Mouse (Mus musculus) CH12.LX (cell line): ENCODE data around the gene Mybl2. TPM values are rescaled to one million over a fixed set of nuclear protein-coding genes. Genes with fewer than 3 reads are reported as not detected.

Experiments used
- DNase-seq: peaks from one replicate; pipeline ENCODE4 v3.0.0-alpha.2; 2013; ENCODE audit errors: extremely low read depth
- H3K27ac ChIP-seq: 2 replicates; pipeline ENCODE4 v1.5.1; 2012; ENCODE audit warnings: low read depth, mild to moderate bottlenecking, control low read depth, moderate library complexity; ENCODE audit not compliant: insufficient read depth
- H3K27me3 ChIP-seq: replicated peaks from 2 replicates; pipeline ENCODE3; 2012; ENCODE audit warnings: inconsistent platforms
- H3K36me3 ChIP-seq, 2 experiments: replicated peaks in 1 of 2; 2 replicates each; pipeline versions ENCODE3 to v1.6.1; 2012; ENCODE audit warnings: inconsistent platforms in 1 of 2, low read length in 1 of 2, mild to moderate bottlenecking in 1 of 2, mixed read lengths in 1 of 2, moderate library complexity in 1 of 2; ENCODE audit not compliant: control insufficient read depth in 1 of 2, insufficient read depth in 1 of 2
- H3K4me1 ChIP-seq, 2 experiments: 2 replicates each; pipeline ENCODE4 v1.6.1; 2012; ENCODE audit warnings: inconsistent platforms in 1 of 2, moderate library complexity in 1 of 2; ENCODE audit not compliant: insufficient read depth in 2 of 2, control insufficient read depth in 1 of 2
- H3K4me2 ChIP-seq: 2 replicates; pipeline ENCODE4 v1.6.1; 2012; ENCODE audit warnings: low read depth, mild to moderate bottlenecking, control low read depth; ENCODE audit not compliant: poor library complexity, insufficient read depth, severe bottlenecking
- H3K4me3 ChIP-seq, 3 experiments: fragments of 150-350 bp in 1 of 3; sonication (generic) in 1 of 3; replicated peaks in 1 of 3; 2 replicates each; pipeline versions ENCODE3 to v1.5.1; 2011 to 2012; ENCODE audit warnings: low read depth in 2 of 3, low read length in 2 of 3, mild to moderate bottlenecking in 2 of 3, moderate library complexity in 2 of 3, control low read depth in 1 of 3, improper control_type of control experiment in 1 of 3, inconsistent platforms in 1 of 3, mixed read lengths in 1 of 3; ENCODE audit not compliant: poor library complexity in 1 of 3
- H3K79me2 ChIP-seq: replicated peaks from 2 replicates; pipeline ENCODE4 v1.6.1; 2012; ENCODE audit warnings: mild to moderate bottlenecking, moderate library complexity; ENCODE audit not compliant: control insufficient read depth, poor library complexity, insufficient read depth, severe bottlenecking; ENCODE audit errors: extremely low read depth
- H3K9ac ChIP-seq: 2 replicates; pipeline ENCODE4 v1.6.1; 2012; ENCODE audit warnings: low read depth, mild to moderate bottlenecking, control low read depth, moderate library complexity; ENCODE audit not compliant: insufficient read depth
- H3K9me3 ChIP-seq: replicated peaks from 2 replicates; pipeline ENCODE3; 2012; ENCODE audit warnings: low read length, inconsistent platforms, mixed read lengths
- BHLHE40 ChIP-seq: IDR thresholded peaks from 2 replicates; pipeline ENCODE4 v1.6.1; 2011; ENCODE audit warnings: mild to moderate bottlenecking, low read depth, low read length, improper control_type of control experiment
- CHD2 ChIP-seq: IDR thresholded peaks from 2 replicates; pipeline ENCODE4 v1.6.1; 2011; ENCODE audit warnings: low read length, improper control_type of control experiment
- CTCF ChIP-seq, 2 experiments: IDR thresholded peaks in 1 of 2; conservative IDR thresholded peaks in 1 of 2; 2 replicates each; pipeline ENCODE4 v1.5.1; 2011 to 2012; ENCODE audit warnings: low read depth in 2 of 2, low read length in 2 of 2, improper control_type of control experiment in 1 of 2, inconsistent platforms in 1 of 2, mild to moderate bottlenecking in 1 of 2, moderate library complexity in 1 of 2
- ETS1 ChIP-seq: conservative IDR thresholded peaks from 2 replicates; pipeline ENCODE4 v1.6.1; 2012; ENCODE audit warnings: low read depth, mild to moderate bottlenecking, inconsistent platforms, low read length, improper control_type of control experiment, moderate library complexity
- HCFC1 ChIP-seq: IDR thresholded peaks from 2 replicates; pipeline ENCODE4 v1.6.1; 2012; ENCODE audit warnings: low read depth, mild to moderate bottlenecking, inconsistent platforms, low read length, improper control_type of control experiment
- KAT2A ChIP-seq: IDR thresholded peaks from 2 replicates; pipeline ENCODE4 v1.6.1; 2012; ENCODE audit warnings: low read length, improper control_type of control experiment, inconsistent platforms; ENCODE audit not compliant: insufficient replicate concordance
- MAX ChIP-seq: IDR thresholded peaks from 2 replicates; pipeline ENCODE4 v1.6.1; 2011; ENCODE audit warnings: low read length, improper control_type of control experiment
- MYC ChIP-seq: IDR thresholded peaks from 2 replicates; pipeline ENCODE4 v1.6.1; 2011; ENCODE audit warnings: low read depth, mild to moderate bottlenecking, improper control_type of control experiment, low read length
- NRF1 ChIP-seq: IDR thresholded peaks from 2 replicates; pipeline ENCODE4 v1.6.1; 2014; ENCODE audit warnings: low read depth, mild to moderate bottlenecking, inconsistent platforms, low read length, improper control_type of control experiment, moderate library complexity
- POLR2A ChIP-seq: IDR thresholded peaks from 2 replicates; pipeline ENCODE4 v1.6.1; 2011; ENCODE audit warnings: low read depth, mild to moderate bottlenecking, improper control_type of control experiment, low read length
- RAD21 ChIP-seq: IDR thresholded peaks from 2 replicates; pipeline ENCODE4 v1.6.1; 2011; ENCODE audit warnings: low read depth, mild to moderate bottlenecking, low read length, improper control_type of control experiment, moderate library complexity
- SMC3 ChIP-seq: IDR thresholded peaks from 2 replicates; pipeline ENCODE4 v1.6.1; 2011; ENCODE audit warnings: low read depth, low read length, improper control_type of control experiment
- TBP ChIP-seq: conservative IDR thresholded peaks from 2 replicates; pipeline ENCODE4 v1.6.1; 2011; ENCODE audit warnings: low read depth, low read length, improper control_type of control experiment
- ZNF384 ChIP-seq: IDR thresholded peaks from 2 replicates; pipeline ENCODE4 v1.6.1; 2012; ENCODE audit warnings: low read depth, low read length, improper control_type of control experiment, inconsistent platforms
- dilution Hi-C: fragments of 300-500 bp; cut with MboI; formaldehyde crosslinking; loops from 2 replicates; pipeline ENCODE4 v1.14.3; 2020; ENCODE audit warnings: low sequenced_read_pairs; ENCODE audit not compliant: extremely low pct_unique_long_range_greater_than_20kb, extremely low pct_ligation_motif_present
- in situ Hi-C: fragments of 300-500 bp; cut with MboI; formaldehyde crosslinking; loops from 3 replicates; pipeline ENCODE4 v1.14.3; 2019; ENCODE audit warnings: low sequenced_read_pairs, low pct_ligation_motif_present, low pct_unique_long_range_greater_than_20kb, mixed read lengths
- polyA plus RNA-seq: library from polyadenylated mRNA; unstranded; fragments of >175 nt; gene quantifications from 2 replicates; pipeline ENCODE4 v1.2.1, GENCODE M21; 2012; ENCODE audit warnings: low read depth; ENCODE audit not compliant: insufficient read length
- total RNA-seq, 2 experiments: library from RNA; depleted of rRNA; stranded (reverse); fragments of 300-350 nt in 1 of 2; fragments of >200 nt in 1 of 2; gene quantifications; 2 replicates each; pipeline ENCODE4 v1.2.3; 2012 to 2014

Gene Mybl2
- total and polyA plus RNA-seq, 3 experiments: 36.0 to 131 (median 38.4) TPM

GRCm38 (mm10) chr2:163039940-163040339 lies 14.5 kb upstream of the Mybl2 start:
- no peaks in the 10 kb centered on the region for H3K79me2 ChIP-seq
- H3K9me3 ChIP-seq: no peaks in the 10 kb centered on the region
- H3K36me3 ChIP-seq: peaks cover 76 to 90% of the 10 kb centered on the region in 2 experiments
- dilution Hi-C loops: no loop called here
- no peaks in the 10 kb centered on the region for H3K27me3 ChIP-seq
- no peaks in the 10 kb centered on the region for H3K4me1 ChIP-seq
- TF ChIP-seq HCFC1: no peak
- TF ChIP-seq BHLHE40: no peak
- no peak for TF ChIP-seq ZNF384
- no peak for TF ChIP-seq KAT2A
- TF ChIP-seq, all 38 proteins: peak for 0
- in situ Hi-C loops: no loop called here
- H3K4me3 ChIP-seq: no peak overlapping the region
- H3K4me2 ChIP-seq: no peak overlapping the region
- DNase-seq: no peak
- H3K27ac ChIP-seq: no peak overlapping the region
- no peak overlapping the region for H3K9ac ChIP-seq

- dilution Hi-C loops: no loop called here
- Histone ChIP-seq H3K27ac (no peak overlapping the region), H3K27me3 (no peaks in the 10 kb centered on the region), H3K9ac (no peak overlapping the region), H3K4me3 (no peak overlapping the region), H3K9me3 (no peaks in the 10 kb centered on the region), H3K36me3 (peaks cover 32 to 60% of the 10 kb centered on the region in 2 experiments), H3K4me2 (peak overlapping the region; percentile 47; the same call in 1 of the 2 replicates), H3K79me2 (no peaks in the 10 kb centered on the region), H3K4me1 (peaks cover 0 to 12% of the 10 kb centered on the region in 2 experiments; a peak in 2 of 4 replicates)
- peak; percentile 55 to 84 for TF ChIP-seq CTCF (conservative IDR thresholded peaks at IDR 0.05 in 1 of 2, IDR thresholded peaks at IDR 0.05 in 1 of 2; ENCODE audit: low read depth in 2 of 2, low read length in 2 of 2)
- peak; percentile 59; the same call in 1 of the 2 replicates for TF ChIP-seq MYC
- TF ChIP-seq MAX: no peak; the same call in 1 of the 2 replicates
- no peak for TF ChIP-seq NRF1
- peak; percentile 64 for TF ChIP-seq SMC3
- TF ChIP-seq POLR2A: no peak
- TF ChIP-seq RAD21: peak; percentile 32
- DNase-seq: peak; percentile 57
- in situ Hi-C loops: no loop called here
These were observed 6.4 kb upstream of the Mybl2 start for GRCm38 (mm10) chr2:163048125-163048524.

GRCm38 (mm10) chr2:163049116-163049515 lies 5.4 kb upstream of the Mybl2 start:
- no peak for DNase-seq
- in situ Hi-C loops (no loop called here), dilution Hi-C loops (no loop called here)
- TF ChIP-seq ETS1 (no peak), TBP (no peak), MAX (no peak), CTCF (conservative IDR thresholded peaks at IDR 0.05 in 1 of 2, IDR thresholded peaks at IDR 0.05 in 1 of 2; ENCODE audit: low read depth in 2 of 2, low read length in 2 of 2) (no peak), CHD2 (no peak)
- Histone ChIP-seq H3K4me2 (no peak overlapping the region), H3K27me3 (no peaks in the 10 kb centered on the region), H3K36me3 (peaks cover 26 to 52% of the 10 kb centered on the region in 2 experiments), H3K27ac (no peak overlapping the region), H3K4me3 (no peak overlapping the region), H3K9ac (no peak overlapping the region), H3K4me1 (peaks cover 0 to 16% of the 10 kb centered on the region in 2 experiments; a peak in 2 of 4 replicates), H3K9me3 (no peaks in the 10 kb centered on the region), H3K79me2 (no peaks in the 10 kb centered on the region)
